Mouse (Mus musculus) ES-Bruce4 (cell line): Measurements from ENCODE around the gene Ngrn.

Source experiments
- CTCF ChIP-seq: IDR thresholded peaks from one replicate; pipeline ENCODE4 v1.8.1; 2011; ENCODE audit warnings: low read depth, low read length
- EP300 ChIP-seq: IDR thresholded peaks from 2 replicates; pipeline ENCODE4 v1.6.1; 2011; ENCODE audit warnings: low read depth, low read length; ENCODE audit not compliant: insufficient read depth
- POLR2A ChIP-seq: IDR thresholded peaks from one replicate; pipeline ENCODE4 v1.8.1; 2011; ENCODE audit warnings: low read length; ENCODE audit not compliant: insufficient read depth

GRCm38 (mm10) chr7:80238542-80238941 lies 22.5 kb upstream of the Ngrn start:
- TF ChIP-seq CTCF: no peak
- no peak for TF ChIP-seq POLR2A
- TF ChIP-seq EP300: peak; percentile 73; the same call in 1 of the 2 replicates
